Mouse (Mus musculus) ovary, postnatal 36 days (tissue): ENCODE results near the gene Atf7.
"Not testable (repeated sequence)": the region's sequence is repeated elsewhere in the genome, so short reads cannot be mapped to it uniquely, and the experiment has no call there.

ENCODE experiments used
- DNase-seq: peaks from one replicate; pipeline ENCODE4 v3.0.0; 2022; ENCODE audit warnings: low spot score, mixed read lengths

Atf7 gene

DNA sequence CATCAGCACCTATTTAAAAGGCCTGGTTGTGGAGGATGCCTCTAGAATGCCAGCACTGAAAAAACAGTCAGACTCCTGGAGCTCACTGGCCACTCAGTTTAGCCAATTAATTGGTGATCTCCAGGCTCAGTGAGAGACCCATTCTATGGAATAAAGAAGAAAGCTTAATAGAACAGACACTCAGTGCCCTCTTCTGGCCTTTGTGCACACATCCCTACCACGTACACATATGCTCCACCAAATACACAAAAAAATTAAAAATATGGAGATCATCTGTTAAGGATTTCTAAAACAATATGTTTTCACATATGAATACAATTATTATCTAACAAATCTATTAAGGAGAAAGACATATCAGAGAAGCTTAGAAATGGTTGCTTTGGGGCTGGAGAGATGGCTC lies 4.5 kb downstream of the Atf7 start:
- no peak for DNase-seq

- no peak for DNase-seq
These were observed 5.8 kb downstream of the Atf7 start for GRCm38 (mm10) chr15:102619486-102619885.

- no peak for DNase-seq
These were observed 7.6 kb downstream of the Atf7 start for GRCm38 (mm10) chr15:102617654-102618053.

DNA sequence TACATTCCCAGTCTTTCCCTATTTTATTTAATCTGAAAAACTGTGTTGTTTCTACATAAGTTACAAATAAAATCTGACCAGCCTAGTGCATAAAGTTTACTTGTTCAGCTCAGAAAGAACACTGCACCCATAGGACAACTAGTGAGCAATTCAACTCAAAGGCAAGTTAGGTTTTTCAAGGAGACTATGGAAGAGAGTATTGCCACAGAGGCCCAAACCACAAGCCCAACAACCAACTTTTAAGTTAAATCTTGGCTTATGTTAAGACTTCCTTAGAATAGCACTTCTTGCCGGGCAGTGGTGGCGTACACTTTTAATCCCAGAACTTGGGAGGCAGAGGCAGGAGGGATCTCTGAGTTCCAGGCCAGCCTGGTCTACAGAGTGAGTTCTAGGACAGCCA lies 9.1 kb downstream of the Atf7 start:
- DNase-seq, result no peak

DNA sequence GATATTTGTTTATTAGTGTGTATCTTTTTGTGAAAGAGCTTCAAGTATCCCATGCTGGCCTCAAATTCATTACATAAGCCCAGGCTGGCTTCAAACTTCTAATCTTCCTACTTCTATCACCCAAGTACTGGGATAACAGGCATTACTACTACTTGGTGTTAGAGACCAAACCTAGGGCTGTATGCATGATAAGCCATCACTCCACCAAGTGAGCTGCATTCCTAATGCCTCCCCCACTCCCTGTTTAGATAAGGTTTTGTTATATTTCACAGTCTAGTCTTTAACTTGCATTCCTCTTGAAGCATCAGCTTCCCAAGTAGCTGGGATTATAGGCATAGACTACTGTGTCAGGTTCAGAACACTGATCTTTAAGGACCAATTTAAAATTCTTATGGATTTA lies 11.0 kb downstream of the Atf7 start:
- DNase-seq, result no peak

DNA sequence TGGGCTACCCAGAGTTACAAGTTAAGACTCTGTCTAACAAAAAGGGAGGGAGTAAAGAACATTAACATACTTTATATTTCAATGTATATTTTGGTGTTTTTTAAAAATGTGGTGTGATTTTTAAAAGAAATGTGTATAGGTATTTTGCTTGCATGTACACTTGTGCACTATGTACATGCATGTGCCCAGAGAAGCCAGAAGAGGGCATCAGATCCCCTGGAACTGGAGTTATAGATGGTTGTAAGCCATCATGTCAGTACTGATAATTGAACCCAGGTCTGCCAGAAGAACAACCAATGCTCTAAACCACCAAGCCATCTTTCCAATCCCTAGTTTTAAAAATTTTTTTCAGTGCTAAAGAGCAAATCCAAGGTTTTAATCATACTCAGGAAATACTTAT lies 12.3 kb downstream of the Atf7 start:
- DNase-seq, result no peak

DNA sequence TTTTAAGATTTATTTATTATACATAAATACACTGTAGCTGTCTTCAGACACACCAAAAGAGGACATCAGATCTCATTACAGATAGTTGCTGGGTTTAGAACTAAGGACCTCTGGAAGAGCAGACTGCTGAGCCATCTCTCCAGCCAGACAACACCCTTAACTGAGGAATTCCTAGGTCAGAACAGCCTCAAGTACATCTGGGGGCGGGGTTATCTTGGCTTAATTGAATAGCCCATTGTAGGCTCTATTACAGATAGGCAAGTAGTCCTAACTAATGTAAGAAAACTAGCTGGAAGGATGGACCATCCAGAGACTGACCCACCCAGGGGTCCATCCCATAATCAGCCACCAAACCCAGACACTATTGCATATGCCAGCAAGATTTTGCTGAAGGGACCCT lies 16.7 kb downstream of the Atf7 start:
- DNase-seq, result not testable (repeated sequence)

- no peak for DNase-seq
These were observed 31.1 kb downstream of the Atf7 start for GRCm38 (mm10) chr15:102593996-102594656.

DNA sequence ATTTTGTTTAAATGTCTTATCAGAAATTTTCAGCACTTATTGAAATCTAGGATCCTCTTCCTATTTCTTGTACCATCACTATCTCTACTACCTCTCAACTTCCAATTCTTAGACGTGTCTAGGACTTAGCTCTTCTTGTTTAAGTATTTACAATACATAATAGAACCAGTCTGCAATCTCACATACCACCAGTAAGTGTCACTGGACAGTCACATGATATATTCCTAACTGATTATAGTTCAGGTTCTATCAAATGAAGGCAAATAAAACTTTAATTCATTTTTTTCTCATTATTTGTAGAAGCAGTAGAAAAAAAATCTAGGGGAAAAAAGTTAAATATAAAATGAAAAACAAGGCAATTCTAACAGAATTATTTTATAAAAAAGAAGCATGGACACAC lies 32.6 kb downstream of the Atf7 start:
- no peak for DNase-seq

DNA sequence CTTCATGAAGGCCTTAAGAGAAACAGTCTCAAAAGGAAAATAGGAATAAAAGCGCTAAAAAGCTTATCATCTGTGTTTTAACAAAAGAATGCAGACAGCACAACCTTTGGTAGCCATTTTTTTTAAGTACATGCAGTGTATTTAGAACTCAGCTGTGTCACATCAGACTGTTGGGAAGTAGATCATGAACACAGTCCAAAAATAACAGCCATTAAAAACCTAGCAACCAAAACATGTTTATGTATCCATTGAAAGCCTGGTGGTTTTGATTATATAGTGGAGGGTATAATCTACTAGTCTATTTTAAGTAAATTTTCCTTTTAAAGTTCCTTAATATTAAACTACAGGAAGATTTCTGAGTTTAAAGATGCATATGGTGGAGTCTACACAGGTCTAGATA lies 34.7 kb downstream of the Atf7 start:
- DNase-seq, result no peak

GRCm38 (mm10) chr15:102589826-102590225 lies 35.4 kb downstream of the Atf7 start:
- DNase-seq, result no peak

DNA sequence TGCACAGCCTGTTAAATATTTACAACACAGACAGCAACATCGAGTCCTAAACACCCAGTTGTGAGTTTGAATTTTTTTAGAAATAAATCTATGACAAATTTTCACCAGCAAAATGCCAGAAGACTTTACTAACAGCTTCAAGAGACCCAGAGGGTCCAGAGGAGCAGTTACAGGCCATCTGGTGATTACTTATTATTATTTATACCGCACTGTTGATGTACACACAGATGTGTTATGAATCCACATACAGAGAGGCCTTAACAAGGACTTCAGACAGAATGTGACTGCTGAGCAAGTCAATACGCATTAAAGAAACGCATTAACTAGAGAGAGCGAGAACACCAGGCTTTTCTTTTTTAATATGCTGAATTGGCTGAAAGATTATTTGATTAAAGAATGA lies 39.8 kb downstream of the Atf7 start:
- DNase-seq, result no peak

- no peak for DNase-seq
These were observed 41.4 kb downstream of the Atf7 start for GRCm38 (mm10) chr15:102583708-102584383.

DNA sequence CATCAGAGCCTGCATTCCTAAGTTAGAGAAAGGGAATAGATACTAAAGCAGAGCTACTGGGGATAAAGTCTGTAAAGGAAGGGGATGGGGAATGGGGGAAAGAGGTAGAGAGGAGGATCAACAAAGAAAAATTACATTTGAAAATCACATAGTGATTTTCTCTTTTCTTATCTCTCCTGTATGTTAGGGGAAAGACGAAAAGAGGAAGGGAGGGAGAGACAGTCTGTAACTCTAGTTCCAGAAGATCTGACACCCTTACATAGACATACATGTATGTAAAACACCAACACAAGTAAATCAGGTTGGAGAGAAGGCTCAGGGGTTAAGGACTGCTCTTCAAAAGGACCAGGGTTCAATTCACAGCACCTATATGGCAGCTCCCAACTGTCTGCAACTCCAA lies 44.1 kb downstream of the Atf7 start:
- DNase-seq, result no peak

GRCm38 (mm10) chr15:102578351-102578750 lies 46.9 kb downstream of the Atf7 start:
- no peak for DNase-seq

GRCm38 (mm10) chr15:102576972-102577371 lies 48.3 kb downstream of the Atf7 start:
- DNase-seq, result no peak

GRCm38 (mm10) chr15:102572081-102572480 lies 53.2 kb downstream of the Atf7 start:
- DNase-seq, result no peak

DNA sequence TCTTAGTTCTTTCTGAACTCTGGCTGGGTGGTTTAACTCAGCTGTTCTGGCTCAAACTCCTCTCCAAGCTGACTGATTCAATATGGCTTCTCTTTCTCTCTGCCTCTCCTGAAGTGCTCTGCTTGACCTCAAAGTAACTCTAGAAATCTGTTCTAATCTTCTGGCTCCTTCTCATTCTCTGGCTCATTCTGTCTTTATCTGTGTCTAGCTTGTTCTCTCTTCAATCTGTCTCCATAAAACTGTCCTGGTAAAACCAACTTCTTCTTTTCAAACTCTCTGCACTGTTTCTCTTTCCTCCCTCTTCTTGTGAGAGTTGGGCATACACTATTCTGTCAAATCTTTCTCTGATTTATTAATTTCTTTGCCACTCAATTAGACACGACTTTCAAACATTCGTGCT lies 57.4 kb downstream of the Atf7 start:
- DNase-seq, result no peak

- no peak for DNase-seq
These were observed 61.6 kb downstream of the Atf7 start for GRCm38 (mm10) chr15:102563681-102564080.

GRCm38 (mm10) chr15:102563061-102563460 lies 62.2 kb downstream of the Atf7 start:
- DNase-seq, result no peak

GRCm38 (mm10) chr15:102562491-102562890 lies 62.8 kb downstream of the Atf7 start:
- no peak for DNase-seq

GRCm38 (mm10) chr15:102557580-102557979 lies 67.7 kb downstream of the Atf7 start:
- no peak for DNase-seq

DNA sequence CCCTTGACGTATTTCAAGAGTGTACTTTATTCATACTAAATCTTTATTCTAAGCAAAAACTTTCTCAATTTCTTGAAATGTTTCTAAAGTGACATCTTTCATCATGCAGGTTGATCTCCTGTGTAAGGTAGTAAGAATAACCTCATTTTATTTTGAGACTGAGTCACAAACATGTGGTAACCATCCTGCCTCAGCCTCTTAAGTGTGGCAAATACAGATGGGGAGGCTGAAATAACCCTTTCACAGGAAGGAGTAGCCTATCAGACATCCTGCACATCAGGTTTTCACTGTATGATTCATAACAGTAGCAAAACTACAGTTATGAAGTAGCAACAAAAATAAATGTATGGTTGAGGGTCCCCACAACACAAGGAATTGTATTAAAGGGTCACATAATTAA lies 69.7 kb downstream of the Atf7 start:
- no peak for DNase-seq

DNA sequence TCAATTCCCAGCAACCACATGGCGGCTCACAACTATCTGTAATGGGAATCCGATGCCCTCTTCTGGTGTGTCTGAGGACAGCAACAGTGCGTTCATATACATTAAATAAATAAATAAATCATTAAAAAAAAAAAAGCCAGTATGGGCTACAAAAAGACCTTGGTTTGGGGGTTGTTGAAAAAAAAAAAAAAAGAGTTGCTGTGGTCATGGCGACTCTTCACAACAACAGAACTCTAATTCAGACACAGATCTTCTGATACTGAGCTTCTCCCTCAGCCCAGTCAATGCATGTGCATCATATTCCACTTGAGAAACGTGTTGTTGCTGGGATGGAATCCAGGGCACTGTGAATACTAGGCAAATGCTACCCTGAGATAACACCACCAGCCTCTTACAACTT lies 72.7 kb downstream of the Atf7 start:
- DNase-seq, result no peak
